Mouse (Mus musculus) megakaryocyte, adult 5-6 weeks (primary cell): ENCODE data around the gene Sh2d7. TPM values are rescaled to one million over a fixed set of nuclear protein-coding genes. Genes with fewer than 3 reads are reported as not detected.

ENCODE experiments used
- total RNA-seq, 2 experiments: library from RNA; stranded (forward) in 1 of 2; stranded (reverse) in 1 of 2; fragments of 153-499, 151-499 nt in 1 of 2; fragments of 221-1000, 200-1000 nt in 1 of 2; gene quantifications; 2 replicates each; pipeline versions ENCODE4 v1.2.3 to v1.2.4; 2015 to 2017

Gene Sh2d7
- total RNA-seq, 2 experiments from 2014 or later = not detected

Other genes starting within 250 kb of the Sh2d7 start
- 23.7 and 24.0 TPM in 2 replicates for gene Dmxl2, start 37.4 kb upstream of the Sh2d7 start, total RNA-seq (2015)
- 17.9 and 21.1 TPM in 2 replicates for gene Dmxl2, start 37.4 kb upstream of the Sh2d7 start, total RNA-seq (2017)
- 11.4 and 14.9 TPM in 2 replicates for gene Cib2, start 21.2 kb downstream of the Sh2d7 start, total RNA-seq (2015)
- gene Cib2, start 21.2 kb downstream of the Sh2d7 start, total RNA-seq (2017) = 2.7 and 3.9 TPM in 2 replicates
- 42.5 and 54.2 TPM in 2 replicates for gene Idh3a, start 47.4 kb downstream of the Sh2d7 start, total RNA-seq (2015)
- 26.1 and 29.7 TPM in 2 replicates for gene Idh3a, start 47.4 kb downstream of the Sh2d7 start, total RNA-seq (2017)
- 0.25 and 0.75 TPM in 2 replicates for gene Acsbg1, start 122.9 kb downstream of the Sh2d7 start, total RNA-seq (2015)
- 0.20 and 0.40 TPM in 2 replicates for gene Acsbg1, start 122.9 kb downstream of the Sh2d7 start, total RNA-seq (2017)
- gene Dnaja4, start 159.9 kb downstream of the Sh2d7 start, total RNA-seq (2015) = 0.84 and 1.6 TPM in 2 replicates
- 0.62 and 3.7 TPM in 2 replicates for gene Dnaja4, start 159.9 kb downstream of the Sh2d7 start, total RNA-seq (2017)
- gene Wdr61, start 195.5 kb downstream of the Sh2d7 start, total RNA-seq (2015) = 58.3 and 68.3 TPM in 2 replicates
- 38.9 and 43.2 TPM in 2 replicates for gene Wdr61, start 195.5 kb downstream of the Sh2d7 start, total RNA-seq (2017)
- gene Crabp1, start 225.8 kb downstream of the Sh2d7 start, total RNA-seq (2015) = not detected in 2 replicates
- not detected in 2 replicates for gene Crabp1, start 225.8 kb downstream of the Sh2d7 start, total RNA-seq (2017)